Mouse (Mus musculus) kidney, postnatal 36 days (tissue): ENCODE data around the gene Txlnb.
A peak's percentile ranks its signal among the peaks of the same experiment; 100 is the strongest.

Source experiments
- DNase-seq, 2 experiments: peaks; one replicate each; pipeline ENCODE4 v3.0.0; 2021 to 2022; ENCODE audit warnings: mixed read lengths in 2 of 2

Txlnb gene

DNA sequence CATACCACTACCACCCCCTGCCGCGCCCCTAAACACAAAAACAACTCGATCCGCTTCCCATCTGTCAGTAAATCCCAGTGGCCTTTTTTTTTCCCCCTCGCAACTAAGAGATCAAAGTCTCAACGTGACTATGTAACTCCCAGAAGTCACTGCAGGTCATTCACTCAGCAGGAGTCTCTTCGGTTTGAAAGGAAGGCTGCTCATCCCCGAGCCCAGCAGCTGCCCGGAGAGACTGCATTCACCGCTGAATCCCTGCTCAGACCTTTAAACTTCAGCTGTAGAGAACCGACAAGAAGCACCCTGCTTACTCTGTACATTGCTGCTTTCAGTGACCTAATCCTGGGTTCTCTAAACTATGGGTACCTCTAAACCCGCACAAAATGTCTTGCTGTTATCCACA is 31.4 kb downstream of the Txlnb start:
- DNase-seq, result peak; percentile 46 to 48

DNA sequence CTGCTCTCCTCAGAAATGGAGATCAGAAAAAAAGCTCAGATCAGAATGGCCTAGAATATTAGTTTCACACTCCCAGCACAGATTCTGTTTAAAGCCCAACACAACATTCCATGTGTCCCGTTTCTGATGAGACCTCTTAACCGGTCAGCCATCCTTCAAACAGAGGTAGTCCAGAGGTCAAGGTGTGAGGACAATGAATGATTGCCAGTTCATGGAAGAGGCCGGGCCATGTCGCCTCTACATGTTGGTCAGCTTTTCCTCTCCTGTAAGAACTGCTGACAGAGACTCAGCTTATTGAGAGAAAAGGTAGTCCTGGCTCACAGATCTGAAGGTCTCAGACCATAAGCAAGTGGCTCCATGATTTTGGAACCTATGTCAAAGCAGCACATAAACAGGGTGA is 33.2 kb downstream of the Txlnb start:
- DNase-seq, result peak in 1 of 2 experiments; percentile 32

DNA sequence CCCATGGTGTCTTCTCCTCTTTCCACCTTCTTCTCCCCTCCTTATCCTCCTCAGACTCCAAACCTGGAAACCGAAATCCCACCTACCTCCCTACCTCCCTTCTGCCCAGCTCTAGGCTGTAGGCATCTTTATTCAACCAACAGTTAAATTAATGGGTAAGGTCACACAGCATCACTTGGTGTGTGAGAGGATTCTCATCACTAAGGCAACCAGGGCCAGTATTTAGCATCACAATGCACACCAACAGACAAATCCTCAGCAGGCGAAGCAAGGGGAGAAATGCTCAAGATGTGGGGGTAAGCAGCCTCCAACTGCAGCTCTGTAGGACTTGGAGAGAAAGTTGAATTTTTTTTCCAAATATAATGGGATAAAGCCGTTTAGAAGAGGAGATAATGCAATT is 35.0 kb downstream of the Txlnb start:
- DNase-seq, result no peak

DNA sequence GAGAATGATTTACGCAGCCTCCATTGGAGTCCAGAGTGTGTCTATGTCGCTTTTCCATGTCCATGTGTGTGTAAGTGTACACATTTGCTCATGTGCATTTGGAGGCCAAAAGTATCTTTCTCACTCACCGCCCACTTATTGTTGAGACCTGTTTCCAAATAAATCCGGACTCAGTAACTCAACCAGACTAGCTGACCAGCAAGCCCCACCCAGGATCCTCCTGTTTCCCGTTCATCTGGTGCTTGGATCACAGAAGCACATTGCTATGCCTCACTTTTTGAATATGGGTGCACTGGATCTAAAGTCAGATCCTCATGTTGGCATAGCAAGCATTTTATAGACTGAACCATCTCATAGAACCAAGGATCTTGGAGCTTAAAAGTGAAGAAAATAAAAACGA is 39.0 kb downstream of the Txlnb start:
- DNase-seq, result peak; percentile 9 to 13

DNA sequence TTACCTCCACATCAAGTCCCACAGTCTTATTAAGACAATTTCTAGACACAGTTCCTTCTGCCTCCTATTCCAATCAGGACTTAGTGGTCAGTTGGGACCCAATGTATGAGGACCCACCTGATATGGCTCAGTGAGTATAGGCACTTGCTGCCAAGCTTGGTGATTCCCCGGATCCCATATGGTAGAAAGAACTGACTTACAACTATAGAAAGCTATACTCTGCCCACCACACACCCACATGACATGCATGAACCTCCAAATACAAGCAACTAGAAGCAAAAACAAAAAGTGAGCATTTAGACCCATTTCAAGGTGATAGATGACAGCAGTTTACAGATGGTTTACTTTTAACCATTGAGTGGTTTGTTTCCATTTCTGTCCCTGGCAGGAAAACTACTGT is 40.2 kb downstream of the Txlnb start:
- no peak for DNase-seq

DNA sequence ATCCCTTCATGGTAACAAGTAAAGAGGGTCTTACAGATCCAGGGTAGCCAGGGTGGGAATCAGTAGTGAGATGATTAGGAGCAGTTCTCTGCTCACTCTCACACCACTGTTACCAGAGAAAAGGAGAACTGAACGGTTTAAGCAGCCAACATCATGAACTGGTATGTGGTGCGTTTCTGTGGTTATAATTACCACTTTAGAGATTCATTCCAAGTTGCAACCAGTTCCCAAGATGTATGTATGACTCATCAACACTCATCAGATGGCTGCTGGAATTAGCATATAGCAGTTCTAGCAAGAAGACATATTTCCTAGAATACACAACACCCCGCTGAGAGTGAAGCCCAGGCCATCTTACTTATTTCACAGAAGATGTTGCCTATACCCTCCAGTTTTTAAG is 46.0 kb downstream of the Txlnb start:
- DNase-seq, result no peak

DNA sequence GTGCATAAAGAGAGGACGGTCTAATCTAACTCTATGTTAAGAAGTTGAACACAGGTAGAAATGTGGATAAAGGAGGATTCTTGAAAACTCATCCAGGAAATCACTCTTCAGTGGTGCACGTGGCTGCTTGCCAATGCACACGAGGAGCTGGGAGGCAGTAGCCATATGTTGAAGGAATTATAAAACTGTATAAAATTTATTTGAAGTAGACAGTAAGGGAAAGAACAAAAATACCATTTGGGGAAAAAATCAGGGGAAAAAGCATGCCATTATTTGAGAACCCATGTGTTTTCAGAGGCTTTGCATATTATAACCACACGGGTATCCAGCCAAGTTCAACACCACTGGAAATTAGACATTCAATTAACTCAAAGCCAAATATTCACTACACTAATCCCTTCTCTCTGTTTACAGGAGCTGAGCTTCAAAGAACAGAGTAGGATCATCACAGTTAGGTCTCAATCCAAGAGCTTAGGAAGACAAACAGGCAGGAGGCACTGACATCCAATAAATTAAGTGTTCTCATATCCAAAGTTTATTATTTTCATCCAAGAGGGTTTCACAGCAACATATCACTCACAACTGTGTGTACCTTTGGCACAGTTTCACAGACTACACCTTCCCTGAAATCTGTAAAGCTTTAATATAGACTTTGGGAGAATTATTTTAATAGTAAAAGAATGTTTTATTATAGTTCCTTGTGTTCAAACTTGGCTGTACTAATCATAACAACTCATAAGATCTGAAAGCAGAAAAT is 48.9 kb downstream of the Txlnb start:
- DNase-seq, result no peak

DNA sequence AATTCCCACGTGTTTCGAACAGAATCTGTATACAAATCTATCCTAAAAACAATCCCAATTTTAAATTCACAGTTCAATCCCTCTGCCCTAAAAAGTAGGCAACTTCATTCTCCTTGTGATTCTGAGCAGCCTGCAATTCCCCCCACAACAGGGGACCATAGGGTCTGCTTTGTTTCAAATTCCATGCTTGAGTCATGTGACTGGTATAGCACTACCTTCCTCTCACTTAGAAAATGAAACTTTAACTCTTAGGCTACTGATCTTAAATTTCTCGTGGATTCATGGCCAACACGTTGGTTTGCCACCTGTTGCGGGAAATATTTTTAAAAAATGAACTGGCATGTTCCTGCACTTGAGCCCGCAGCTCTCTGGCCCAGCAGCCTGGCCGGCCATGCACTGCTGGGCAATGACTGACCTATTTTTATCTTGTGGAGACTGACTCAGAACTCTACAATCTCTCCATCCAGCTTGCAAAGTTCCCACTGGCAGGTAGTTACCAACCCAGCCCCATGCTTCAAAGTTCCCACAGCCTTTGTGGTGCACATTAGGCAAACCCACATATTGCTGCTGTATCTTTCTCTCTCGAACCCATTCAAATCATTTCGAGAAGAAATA is 61.7 kb downstream of the Txlnb start:
- DNase-seq, result no peak

DNA sequence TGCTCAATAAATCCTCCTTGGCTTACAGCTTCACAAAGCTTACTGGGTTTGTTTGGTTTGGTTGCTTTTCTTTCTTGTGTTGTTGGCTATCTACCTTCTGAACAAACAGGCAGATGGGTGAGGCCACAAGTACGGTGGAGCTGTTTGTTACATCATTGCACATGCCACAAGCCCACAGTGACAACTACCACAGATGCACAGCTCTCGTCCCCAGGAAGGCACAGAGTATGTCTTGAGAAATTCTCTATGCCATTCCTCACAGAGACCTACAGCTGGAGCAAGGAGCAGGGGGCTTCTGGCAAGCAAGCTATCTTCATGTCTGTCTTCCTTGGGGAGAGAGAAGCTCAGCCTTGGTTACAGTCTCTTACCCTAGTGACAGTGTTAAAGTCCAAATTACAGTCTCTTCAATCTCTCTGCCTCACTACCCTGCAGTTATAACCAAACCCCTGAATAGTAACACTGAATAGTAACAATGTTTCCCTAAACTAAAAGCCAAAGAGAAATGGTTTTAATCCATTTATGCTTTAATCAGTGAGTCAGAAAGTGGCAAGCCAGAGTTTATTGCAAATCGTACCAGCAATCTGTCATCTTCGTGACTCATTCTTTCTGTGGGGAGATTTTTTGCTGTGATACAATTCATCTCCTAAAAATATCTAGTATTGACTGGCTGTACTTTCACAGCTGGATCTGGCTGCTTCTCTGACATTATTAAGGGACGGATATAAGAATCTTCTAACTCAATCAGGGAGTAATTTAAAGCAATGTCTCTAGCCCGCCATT is 64.9 kb downstream of the Txlnb start:
- no peak for DNase-seq

DNA sequence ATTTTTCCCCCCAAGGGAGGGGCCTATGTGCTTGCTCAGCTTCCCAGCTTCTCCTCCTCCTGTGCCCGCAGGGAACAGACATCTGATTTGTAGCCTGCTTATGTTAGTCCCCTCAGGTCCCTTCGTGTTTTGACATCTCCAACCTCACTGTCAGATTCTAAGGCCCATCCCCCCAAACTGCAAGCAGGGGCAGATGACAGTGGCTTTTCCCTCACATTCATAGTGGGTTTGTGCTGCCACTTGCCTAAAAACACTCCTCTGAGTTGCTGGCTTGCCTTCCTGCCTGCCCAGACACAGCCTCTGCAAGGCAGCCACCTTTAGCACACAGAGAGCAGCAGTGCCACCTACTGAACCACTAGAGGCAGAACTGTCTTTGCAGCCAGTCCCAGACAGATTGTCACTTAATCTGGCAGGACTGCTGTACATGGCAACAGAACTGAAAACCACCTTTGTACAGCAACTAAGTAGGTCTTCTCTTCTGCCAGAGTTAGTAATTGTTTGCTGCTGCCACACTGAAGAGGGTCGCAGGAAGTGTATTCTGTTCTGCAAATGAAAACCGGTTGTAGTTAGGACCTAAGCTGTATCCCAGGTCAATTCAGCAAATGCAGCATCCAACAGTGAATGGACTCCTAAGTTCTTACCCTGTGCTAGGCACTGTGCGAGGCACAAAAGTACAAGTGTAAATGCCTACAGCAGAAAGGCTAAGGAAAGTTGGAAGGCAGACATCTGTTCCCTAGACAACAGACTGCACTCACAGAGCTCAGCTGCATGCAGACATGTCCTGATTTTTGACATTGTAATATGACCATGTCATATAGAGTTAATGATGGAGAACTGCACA is 74.0 kb downstream of the Txlnb start:
- peak; percentile 78 to 81 for DNase-seq

DNA sequence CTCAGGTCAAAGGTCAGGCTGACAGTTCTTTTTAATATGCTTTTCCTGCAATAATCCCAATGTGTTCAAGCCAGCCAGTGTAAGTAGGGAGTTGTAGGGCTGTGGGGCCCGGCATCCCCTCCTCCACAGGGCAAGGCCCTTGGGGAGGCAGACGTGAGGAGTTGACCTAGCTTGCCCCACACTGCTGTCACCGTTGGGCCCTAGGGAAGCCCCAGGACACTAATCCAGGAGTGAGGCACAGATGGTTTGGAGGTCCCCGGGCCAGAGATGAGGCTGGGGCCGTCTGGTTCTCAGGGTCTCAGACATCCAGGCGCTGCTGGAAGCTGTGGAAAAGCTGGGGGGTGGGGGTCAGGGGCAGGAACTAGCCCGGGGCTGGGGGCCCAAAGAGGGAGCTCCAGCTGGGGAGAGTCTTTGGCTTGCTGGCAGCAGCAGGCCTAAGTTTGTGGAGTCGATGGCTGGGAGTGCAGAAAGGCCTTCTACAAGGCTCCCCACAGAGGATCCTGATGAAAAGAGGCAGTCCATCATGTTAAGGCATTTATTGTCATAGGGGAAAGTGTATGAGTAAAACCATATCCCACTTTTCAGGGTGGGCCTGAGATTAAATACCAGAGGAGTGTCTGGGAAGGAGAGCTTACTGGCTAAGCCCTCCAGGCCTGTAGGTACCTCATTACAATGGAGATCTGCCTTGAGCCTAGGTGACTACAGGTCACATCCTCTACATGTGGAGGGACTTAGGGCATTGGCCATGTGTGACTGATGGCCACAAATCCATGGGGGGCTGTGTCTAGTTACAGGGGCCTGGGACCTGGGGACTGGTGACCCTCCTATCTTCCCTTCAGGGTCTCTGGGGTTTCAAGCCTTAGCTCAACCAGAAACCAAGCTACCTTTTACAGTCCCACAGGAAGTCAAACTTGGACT is 82.2 kb downstream of the Txlnb start:
- DNase-seq, result no peak

DNA sequence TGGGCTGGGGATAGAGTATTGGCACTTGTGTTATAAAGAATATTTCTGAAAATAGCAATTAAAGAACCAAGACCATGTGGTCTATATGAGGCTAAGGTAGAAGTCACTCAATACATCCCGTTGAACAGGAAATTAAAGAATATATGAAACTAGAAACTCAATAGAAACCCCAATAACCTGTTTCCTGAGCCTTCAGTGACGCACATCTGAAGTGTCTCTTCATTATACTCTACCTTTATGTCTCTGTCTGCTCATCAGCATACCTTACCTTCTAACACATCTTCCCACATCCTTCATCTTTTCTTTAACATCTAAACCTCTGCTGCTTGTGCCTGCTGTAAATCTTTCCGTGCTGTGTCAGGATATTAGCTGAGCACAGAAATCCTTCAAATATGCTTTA is 84.0 kb downstream of the Txlnb start:
- DNase-seq, result no peak

DNA sequence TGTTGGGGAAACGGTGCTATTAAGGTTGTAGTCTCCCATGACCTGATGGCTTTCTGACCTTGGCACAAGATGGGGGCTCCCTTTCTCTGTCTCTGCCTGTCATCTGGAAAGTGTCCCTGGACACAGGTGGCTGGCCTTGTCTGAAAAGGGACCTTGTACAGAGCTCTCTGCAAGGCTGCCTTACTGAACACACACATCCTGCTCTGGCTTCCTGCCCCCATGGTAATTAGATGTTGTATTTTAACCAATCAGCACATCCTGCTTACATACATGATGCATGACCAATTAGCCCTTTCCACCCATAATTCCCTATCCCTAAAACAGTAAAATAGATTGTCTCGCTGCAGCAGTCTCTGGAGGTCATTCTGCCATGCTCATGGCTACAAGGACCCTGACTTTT is 84.7 kb downstream of the Txlnb start:
- DNase-seq, result peak in 1 of 2 experiments; percentile 40
